Mouse (Mus musculus) forebrain, postnatal 0 days (tissue): ENCODE measurements around the gene Sfmbt1. TPM values are rescaled to one million over a fixed set of nuclear protein-coding genes. Genes with fewer than 3 reads are reported as not detected.

Experiments
- ATAC-seq: fragments of 200-750 bp; cut with Nextera tagmentation; 2 replicates; pipeline ENCODE4 v1.8.0; 2017; ENCODE audit warnings: mild to moderate bottlenecking, moderate library complexity
- DNase-seq: peaks from one replicate; pipeline ENCODE4 v3.0.0-alpha.2; 2015
- H3K27ac ChIP-seq: fragments of 300-500 bp; sonication (generic); 2 replicates; pipeline ENCODE4 v1.5.1; 2014; ENCODE audit warnings: low read depth, mild to moderate bottlenecking, antibody characterized with exemption, low read length, moderate library complexity, mixed read lengths
- H3K27me3 ChIP-seq: fragments of 300-500 bp; sonication (generic); 2 replicates; pipeline ENCODE4 v1.6.1; 2014; ENCODE audit warnings: mild to moderate bottlenecking, low read length, mixed read lengths; ENCODE audit not compliant: insufficient read depth
- H3K36me3 ChIP-seq: fragments of 300-500 bp; sonication (generic); 2 replicates; pipeline ENCODE4 v1.6.1; 2014; ENCODE audit warnings: mild to moderate bottlenecking, moderate library complexity; ENCODE audit not compliant: insufficient read depth
- H3K4me1 ChIP-seq: fragments of 300-500 bp; sonication (generic); 2 replicates; pipeline ENCODE4 v1.6.1; 2014; ENCODE audit warnings: antibody characterized with exemption; ENCODE audit not compliant: insufficient read depth
- H3K4me2 ChIP-seq: fragments of 300-500 bp; sonication (generic); 2 replicates; pipeline ENCODE4 v1.6.1; 2014; ENCODE audit warnings: low read depth, mild to moderate bottlenecking, moderate library complexity
- H3K4me3 ChIP-seq: fragments of 300-500 bp; sonication (generic); 2 replicates; pipeline ENCODE4 v1.5.1; 2014; ENCODE audit warnings: low read depth, low read length, mixed read lengths
- H3K9ac ChIP-seq: fragments of 300-500 bp; sonication (generic); 2 replicates; pipeline ENCODE4 v1.6.1; 2014; ENCODE audit warnings: mild to moderate bottlenecking
- H3K9me3 ChIP-seq: fragments of 300-500 bp; sonication (generic); 2 replicates; pipeline ENCODE4 v1.6.1; 2016; ENCODE audit warnings: low read length
- CTCF ChIP-seq: sonication (generic); IDR thresholded peaks from 2 replicates; pipeline ENCODE4 v1.5.1; 2016; ENCODE audit warnings: antibody characterized with exemption, control low read depth, low read depth
- WGBS: fragments of 180-500 bp; shearing (Covaris S2); extraction: QIAGEN DNeasy Blood & Tissue Kit; methylation state at CpG from one replicate; pipeline ENCODE4 v1.1.7; 2014; 5-methylcytosine and 5-hydroxymethylcytosine counted together
- polyA plus RNA-seq: library from polyadenylated mRNA; unstranded; fragments of >200 nt; fragmentation: Nextera tagmentation; extraction: Ambion mirVana; gene quantifications from 2 replicates; pipeline ENCODE4 v1.2.1, GENCODE M21; 2015
- total RNA-seq: library from RNA; depleted of rRNA; stranded (reverse); fragments of >200 nt; gene quantifications from 2 replicates; pipeline ENCODE4 v1.2.3, GENCODE M21; 2014

Sfmbt1 gene
- total and polyA plus RNA-seq, 2 experiments from 2014 or later, result 13.3 to 15.5 TPM

GRCm38 (mm10) chr14:30825476-30826131, 111.0 kb downstream of the Sfmbt1 start, which contains the start of gene Tmem110:
Tmem110 (plus strand) TSS chr14:30825590.
- ATAC-seq (peak; percentile 99), DNase-seq (peak; percentile 89)
- peak; percentile 60 for TF ChIP-seq CTCF
- WGBS, result 2% methylated on average over 59 of the region's 68 CpGs
- H3K4me1 ChIP-seq, result peaks cover 18% of the 10 kb centered on the region; the same call in 1 of the 2 replicates
- H3K36me3 ChIP-seq, result no peaks in the 10 kb centered on the region
- H3K27ac ChIP-seq, result peak within 1 kb of the TSS; percentile 75
- H3K4me2 ChIP-seq, result peak within 1 kb of the TSS; percentile 83
- no peaks in the 10 kb centered on the region for H3K27me3 ChIP-seq
- H3K9me3 ChIP-seq, result no peaks in the 10 kb centered on the region
- H3K9ac ChIP-seq, result peak within 1 kb of the TSS; percentile 81
- peak within 1 kb of the TSS; percentile 95 for H3K4me3 ChIP-seq

GRCm38 (mm10) chr14:30826174-30827140, 111.8 kb downstream of the Sfmbt1 start:
- no peak for TF ChIP-seq CTCF
- H3K27ac ChIP-seq, result no peak overlapping the region; the same call in 1 of the 2 replicates
- H3K36me3 ChIP-seq, result no peaks in the 10 kb centered on the region
- no peaks in the 10 kb centered on the region for H3K27me3 ChIP-seq
- ATAC-seq (no peak), DNase-seq (peak; percentile 3)
- peak overlapping the region; percentile 83 for H3K4me2 ChIP-seq
- no peaks in the 10 kb centered on the region for H3K9me3 ChIP-seq
- peak overlapping the region; percentile 95 for H3K4me3 ChIP-seq
- peaks cover 18% of the 10 kb centered on the region; the same call in 1 of the 2 replicates for H3K4me1 ChIP-seq
- peak overlapping the region; percentile 81 for H3K9ac ChIP-seq
- WGBS, result 16% methylated on average over 17 of the region's 17 CpGs

GRCm38 (mm10) chr14:30827480-30827879, 112.8 kb downstream of the Sfmbt1 start:
- H3K27me3 ChIP-seq, result no peaks in the 10 kb centered on the region
- no peaks in the 10 kb centered on the region for H3K9me3 ChIP-seq
- no peak overlapping the region for H3K4me2 ChIP-seq
- no peak overlapping the region for H3K27ac ChIP-seq
- TF ChIP-seq CTCF, result no peak
- H3K4me3 ChIP-seq, result no peak overlapping the region
- no peak for DNase-seq
- H3K4me1 ChIP-seq, result peaks cover 18% of the 10 kb centered on the region; the same call in 1 of the 2 replicates
- WGBS, result 75% methylated on average over 4 of the region's 4 CpGs
- H3K9ac ChIP-seq, result no peak overlapping the region
- H3K36me3 ChIP-seq, result no peaks in the 10 kb centered on the region
- ATAC-seq, result no peak

- H3K9ac ChIP-seq, result no peak overlapping the region
- H3K4me1 ChIP-seq, result peaks cover 18% of the 10 kb centered on the region; the same call in 1 of the 2 replicates
- DNase-seq, result no peak
- no peak for TF ChIP-seq CTCF
- H3K36me3 ChIP-seq, result no peaks in the 10 kb centered on the region
- ATAC-seq, result no peak
- no peak overlapping the region for H3K4me3 ChIP-seq
- no peak overlapping the region for H3K27ac ChIP-seq
- H3K27me3 ChIP-seq, result no peaks in the 10 kb centered on the region
- H3K9me3 ChIP-seq, result no peaks in the 10 kb centered on the region
- 87% methylated on average over 4 of the region's 4 CpGs for WGBS
- H3K4me2 ChIP-seq, result no peak overlapping the region
Measured at GRCm38 (mm10) chr14:30828077-30828476, 113.4 kb downstream of the Sfmbt1 start.

GRCm38 (mm10) chr14:30828635-30829460, 114.2 kb downstream of the Sfmbt1 start:
- Histone ChIP-seq H3K9me3 (no peaks in the 10 kb centered on the region), H3K4me3 (no peak overlapping the region), H3K9ac (no peak overlapping the region), H3K4me2 (no peak overlapping the region), H3K27ac (no peak overlapping the region), H3K27me3 (no peaks in the 10 kb centered on the region), H3K36me3 (no peaks in the 10 kb centered on the region), H3K4me1 (peaks cover 18% of the 10 kb centered on the region; the same call in 1 of the 2 replicates)
- DNase-seq (no peak), ATAC-seq (no peak)
- TF ChIP-seq CTCF, result no peak
- WGBS, result 80% methylated on average over 11 of the region's 11 CpGs

- 92% methylated on average over 14 of the region's 14 CpGs for WGBS
- no peaks in the 10 kb centered on the region for H3K9me3 ChIP-seq
- no peak overlapping the region for H3K27ac ChIP-seq
- H3K4me3 ChIP-seq, result no peak overlapping the region
- no peak overlapping the region for H3K9ac ChIP-seq
- no peak for ATAC-seq
- no peak for DNase-seq
- H3K27me3 ChIP-seq, result no peaks in the 10 kb centered on the region
- TF ChIP-seq CTCF, result no peak
- no peak overlapping the region for H3K4me2 ChIP-seq
- peaks cover 10% of the 10 kb centered on the region; the same call in 1 of the 2 replicates for H3K36me3 ChIP-seq
- no peaks in the 10 kb centered on the region for H3K4me1 ChIP-seq
Measured at GRCm38 (mm10) chr14:30837416-30837996, 122.9 kb downstream of the Sfmbt1 start.
